Mouse (Mus musculus) heart, adult 2 months (tissue): Measurements from ENCODE around the gene Tmem38a. TPM values are rescaled to one million over a fixed set of nuclear protein-coding genes. Genes with fewer than 3 reads are reported as not detected.

Experiments used
- DNase-seq, 2 experiments: peaks; one replicate each; pipeline ENCODE4 v3.0.0; 2021
- H3K27ac ChIP-seq: fragments of 200-600 bp; 2 replicates; pipeline ENCODE4 v1.8.1; 2022
- H3K27me3 ChIP-seq: fragments of 200-500 bp; 2 replicates; pipeline ENCODE4 v1.6.1; 2012; ENCODE audit warnings: mild to moderate bottlenecking, low read length, inconsistent platforms, mixed read lengths; ENCODE audit not compliant: control insufficient read depth, insufficient read depth
- H3K36me3 ChIP-seq: fragments of 200-500 bp; 2 replicates; pipeline ENCODE4 v1.6.1; 2012; ENCODE audit warnings: low read length, inconsistent platforms; ENCODE audit not compliant: control insufficient read depth, insufficient read depth
- H3K4me1 ChIP-seq: fragments of 200-500 bp; 2 replicates; pipeline ENCODE4 v1.6.1; 2011; ENCODE audit warnings: low read length; ENCODE audit not compliant: control insufficient read depth, insufficient read depth
- H3K4me3 ChIP-seq: fragments of 200-600 bp; 2 replicates; pipeline ENCODE4 v1.8.1; 2022
- H3K79me2 ChIP-seq: fragments of 200-500 bp; replicated peaks from 2 replicates; pipeline ENCODE4 v1.6.1; 2012; ENCODE audit warnings: mild to moderate bottlenecking, inconsistent platforms, low read length, moderate library complexity, mixed read lengths; ENCODE audit not compliant: control insufficient read depth, insufficient read depth
- H3K9ac ChIP-seq: fragments of 200-500 bp; 2 replicates; pipeline ENCODE4 v1.6.1; 2012; ENCODE audit warnings: low read depth, mild to moderate bottlenecking, control low read depth, inconsistent platforms, low read length, mixed read lengths
- CTCF ChIP-seq: fragments of 200-600 bp; IDR thresholded peaks from 2 replicates; pipeline ENCODE4 v1.8.1; 2022; ENCODE audit warnings: antibody characterized with exemption, mild to moderate bottlenecking, moderate library complexity
- EP300 ChIP-seq: fragments of 200-500 bp; IDR thresholded peaks from 2 replicates; pipeline ENCODE4 v1.6.1; 2011; ENCODE audit warnings: low read depth, low read length, control low read depth; ENCODE audit not compliant: insufficient read depth
- POLR2A ChIP-seq: fragments of 200-500 bp; IDR thresholded peaks from 2 replicates; pipeline ENCODE4 v1.6.1; 2011; ENCODE audit warnings: mild to moderate bottlenecking, low read depth, low read length, control low read depth; ENCODE audit not compliant: insufficient read depth
- WGBS: fragments of 180-500 bp; shearing (Covaris S2); methylation state at CpG from one replicate; pipeline ENCODE4 v1.1.7; 2018; 5-methylcytosine and 5-hydroxymethylcytosine counted together
- intact Hi-C: fragments of 180-260 bp; cut with DNase I; formaldehyde crosslinking; loops from one replicate; pipeline ENCODE4 v1.15.1; 2025
- polyA plus RNA-seq: library from polyadenylated mRNA; depleted of rRNA; stranded (reverse); fragments of >200 nt; gene quantifications from 2 replicates; pipeline ENCODE4 v1.2.3, GENCODE M21; 2012
- total RNA-seq, 2 experiments: library from RNA; stranded (reverse); gene quantifications; 2 replicates each; pipeline ENCODE4 v1.2.3; 2021

Gene Tmem38a
- total and polyA plus RNA-seq, 3 experiments, result 409 to 611 (median 486) TPM

DNA sequence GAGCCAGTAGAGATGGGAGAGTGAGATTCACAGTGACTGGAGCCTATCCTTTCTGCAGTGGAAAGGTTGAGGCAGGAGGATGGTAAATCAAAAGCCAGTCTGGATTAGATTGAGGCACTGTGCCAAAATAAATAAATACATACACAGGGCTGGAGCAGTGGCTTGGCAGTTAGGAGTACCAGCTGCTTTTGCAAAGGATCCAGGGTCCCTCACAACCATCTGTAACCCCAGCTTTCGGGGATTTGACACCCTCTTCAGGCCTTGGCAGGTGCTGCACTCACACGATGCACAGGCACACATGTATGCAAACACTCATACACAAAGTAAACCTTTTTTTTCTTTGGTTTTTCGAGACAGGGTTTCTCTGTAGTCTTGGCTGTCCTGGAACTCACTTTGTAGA, 5.4 kb downstream of the Tmem38a start:
- Histone ChIP-seq H3K4me3 (no peak overlapping the region), H3K79me2 (no peaks in the 10 kb centered on the region), H3K27me3 (no peaks in the 10 kb centered on the region), H3K36me3 (no peaks in the 10 kb centered on the region), H3K27ac (peak overlapping the region; percentile 81), H3K4me1 (peaks cover 3% of the 10 kb centered on the region), H3K9ac (no peak overlapping the region)
- no peak for DNase-seq
- intact Hi-C loops, result no loop called here
- TF ChIP-seq EP300 (no peak), CTCF (no peak), POLR2A (no peak)
- WGBS, result 86% methylated on average over 3 of the region's 3 CpGs

DNA sequence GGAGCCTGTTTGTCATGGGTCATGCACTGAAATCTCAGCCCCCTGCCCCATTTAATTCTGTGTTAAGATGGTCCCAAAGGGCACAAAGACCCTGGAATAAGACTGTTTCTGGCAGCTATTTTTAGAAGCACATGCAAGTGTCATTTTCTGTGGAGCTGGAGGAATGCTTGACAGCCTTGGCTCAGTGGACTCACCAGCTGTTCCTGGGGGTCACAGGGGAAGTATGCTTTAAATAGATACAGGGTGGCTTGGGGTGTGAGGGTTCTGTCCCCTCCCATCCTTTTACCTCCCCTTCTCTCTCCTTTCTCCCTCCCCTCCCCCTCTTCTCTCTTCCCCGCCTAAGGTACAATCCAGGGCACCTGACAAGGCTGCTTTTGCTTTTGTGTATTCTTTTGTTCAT, 6.1 kb downstream of the Tmem38a start:
- Histone ChIP-seq H3K4me1 (peaks cover under 1% of the 10 kb centered on the region), H3K27me3 (no peaks in the 10 kb centered on the region), H3K79me2 (no peaks in the 10 kb centered on the region), H3K27ac (peak overlapping the region; percentile 81), H3K9ac (no peak overlapping the region), H3K36me3 (no peaks in the 10 kb centered on the region), H3K4me3 (no peak overlapping the region)
- 41% methylated on average over 1 of the region's 1 CpGs for WGBS
- peak in 1 of 2 experiments; percentile 29 for DNase-seq
- TF ChIP-seq POLR2A, result no peak
- 0 out of 2 replicates have a peak, but pooled peaks have one; percentile 10 for TF ChIP-seq EP300
- intact Hi-C loops, result no loop called here

DNA sequence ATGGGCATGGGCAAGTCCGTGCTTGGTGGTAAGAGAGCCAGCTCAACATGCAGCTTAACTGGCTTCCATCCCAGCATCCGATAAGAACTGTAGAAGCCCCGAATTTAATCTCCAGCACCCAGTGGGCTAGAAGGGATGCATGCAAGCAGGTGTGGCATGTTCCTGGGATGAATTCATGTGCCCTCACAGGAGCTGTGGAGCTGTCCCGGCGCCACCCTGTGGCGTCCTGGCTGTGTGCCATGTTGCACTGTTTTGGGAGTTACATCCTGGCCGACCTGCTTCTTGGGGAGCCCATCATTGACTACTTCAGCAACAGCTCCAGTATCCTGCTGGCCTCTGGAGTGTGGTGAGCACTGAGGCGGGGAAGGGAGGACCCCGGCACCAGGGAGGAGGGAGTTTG, 7.5 kb downstream of the Tmem38a start:
- 49% methylated on average over 9 of the region's 9 CpGs for WGBS
- no peak overlapping the region for H3K4me3 ChIP-seq
- intact Hi-C loops, result no loop called here
- TF ChIP-seq EP300 (no peak), CTCF (no peak), POLR2A (no peak)
- H3K9ac ChIP-seq, result no peak overlapping the region
- no peaks in the 10 kb centered on the region for H3K79me2 ChIP-seq
- no peak overlapping the region for H3K27ac ChIP-seq
- H3K27me3 ChIP-seq, result no peaks in the 10 kb centered on the region
- H3K36me3 ChIP-seq, result no peaks in the 10 kb centered on the region
- DNase-seq, result peak in 1 of 2 experiments; percentile 12
- H3K4me1 ChIP-seq, result peaks cover 4% of the 10 kb centered on the region

DNA sequence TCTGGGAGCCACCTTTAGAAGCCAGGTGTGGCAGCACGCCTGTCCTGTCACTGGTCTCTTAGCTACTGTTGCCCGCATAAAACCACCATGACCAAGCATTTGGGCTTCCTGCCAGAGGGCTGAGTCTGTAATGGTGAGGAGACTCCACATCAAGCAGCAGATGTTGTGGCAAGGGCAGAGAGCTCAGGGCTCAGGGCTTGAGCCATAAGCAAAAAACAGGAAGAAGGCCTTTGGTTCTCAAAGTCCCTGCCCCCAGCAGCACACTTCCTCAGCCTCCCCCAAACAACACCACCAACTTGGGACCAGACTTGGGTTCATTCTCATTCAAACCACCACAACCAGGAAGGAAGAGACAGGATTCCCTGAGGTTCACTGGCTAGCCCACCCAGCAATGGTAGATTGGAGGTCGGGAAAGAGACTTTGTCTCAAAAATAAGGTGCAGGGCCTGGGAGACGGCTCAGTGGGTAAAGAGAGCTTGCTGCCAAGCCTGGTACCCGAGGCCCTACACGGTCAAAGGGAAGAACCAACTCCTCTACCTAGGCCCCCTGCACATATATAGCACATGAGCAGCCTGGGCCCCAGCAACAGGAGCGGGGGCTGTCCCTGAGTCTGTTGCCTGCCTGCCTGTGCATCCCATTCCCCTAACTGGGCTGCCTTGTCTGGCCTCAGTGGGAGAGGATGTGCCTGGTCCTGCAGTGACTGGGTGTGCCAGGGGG, 11.4 kb downstream of the Tmem38a start:
- intact Hi-C loops, result no loop called here
- WGBS, result 55% methylated on average over 7 of the region's 7 CpGs
- H3K27ac ChIP-seq, result peak overlapping the region; percentile 52
- no peak for TF ChIP-seq CTCF
- 0 out of 2 replicates have a peak, but pooled peaks have one; percentile 15 for TF ChIP-seq POLR2A
- TF ChIP-seq EP300, result 0 out of 2 replicates have a peak, but pooled peaks have one; percentile 37
- no peaks in the 10 kb centered on the region for H3K36me3 ChIP-seq
- H3K4me1 ChIP-seq, result peaks cover 6% of the 10 kb centered on the region
- no peak overlapping the region for H3K4me3 ChIP-seq
- no peaks in the 10 kb centered on the region for H3K27me3 ChIP-seq
- peak; percentile 61 to 75 for DNase-seq
- no peaks in the 10 kb centered on the region for H3K79me2 ChIP-seq
- no peak overlapping the region for H3K9ac ChIP-seq

DNA sequence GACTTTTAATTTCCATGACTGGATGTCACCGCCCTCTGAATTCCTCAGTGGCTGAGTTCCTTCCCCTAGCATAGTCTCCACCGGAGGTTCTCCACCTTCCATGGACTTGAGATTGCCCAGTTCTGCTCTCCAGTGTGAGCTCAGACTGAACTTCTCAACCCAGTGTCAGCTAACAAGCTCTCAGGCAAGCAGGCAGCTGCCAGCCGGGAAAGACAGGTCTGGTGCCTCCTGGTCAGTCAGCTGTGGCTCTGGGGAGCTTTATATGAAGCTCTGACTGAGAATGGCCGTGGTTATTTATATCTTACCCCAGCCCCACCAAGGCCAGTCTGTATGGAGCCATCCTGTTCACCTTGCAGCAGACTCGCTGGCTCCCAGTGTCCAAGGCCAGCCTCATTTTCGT, 12.5 kb downstream of the Tmem38a start:
- DNase-seq, result peak in 1 of 2 experiments; percentile 45
- WGBS, result 54% methylated on average over 6 of the region's 6 CpGs
- TF ChIP-seq CTCF (no peak), EP300 (no peak), POLR2A (no peak)
- no peaks in the 10 kb centered on the region for H3K79me2 ChIP-seq
- intact Hi-C loops, result no loop called here
- no peaks in the 10 kb centered on the region for H3K27me3 ChIP-seq
- no peaks in the 10 kb centered on the region for H3K36me3 ChIP-seq
- H3K4me1 ChIP-seq, result peaks cover 8% of the 10 kb centered on the region
- peak overlapping the region; percentile 52 for H3K27ac ChIP-seq
- H3K4me3 ChIP-seq, result no peak overlapping the region
- H3K9ac ChIP-seq, result no peak overlapping the region

DNA sequence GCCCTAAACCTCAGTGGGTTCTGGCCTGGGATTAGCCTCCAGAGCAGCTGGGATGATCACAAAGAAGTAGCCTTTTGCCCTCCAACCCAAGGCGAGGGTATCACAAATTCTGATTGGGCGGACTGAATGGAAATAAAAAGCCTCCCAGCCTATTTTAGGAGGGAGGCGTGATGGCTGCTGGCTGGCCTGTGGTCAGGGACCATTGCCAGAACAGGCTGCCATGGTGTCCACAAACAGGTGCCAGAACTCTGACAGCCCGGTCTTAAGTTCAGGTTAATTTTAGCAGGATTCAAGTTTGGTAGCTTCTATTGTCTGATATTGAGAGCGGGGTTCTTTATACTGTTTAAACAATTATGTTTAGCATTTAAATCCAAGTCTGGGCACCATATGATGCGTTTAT, 16.0 kb downstream of the Tmem38a start:
- H3K4me1 ChIP-seq, result peaks cover 9% of the 10 kb centered on the region
- H3K79me2 ChIP-seq, result no peaks in the 10 kb centered on the region
- 40% methylated on average over 6 of the region's 6 CpGs for WGBS
- no peak for TF ChIP-seq CTCF
- TF ChIP-seq POLR2A, result peak; percentile 39; the same call in 1 of the 2 replicates
- TF ChIP-seq EP300, result no peak
- DNase-seq, result peak; percentile 67 to 80
- peak overlapping the region; percentile 89 for H3K27ac ChIP-seq
- no peaks in the 10 kb centered on the region for H3K27me3 ChIP-seq
- H3K36me3 ChIP-seq, result no peaks in the 10 kb centered on the region
- intact Hi-C loops, result no loop called here
- H3K9ac ChIP-seq, result peak overlapping the region; percentile 35
- H3K4me3 ChIP-seq, result no peak overlapping the region
